Mouse (Mus musculus): ENCODE measurements around the gene Toporsl.

- TF ChIP-seq BHLHE40 (IDR thresholded peaks at IDR 0.05; ENCODE audit: borderline replicate concordance, low read depth, low read length), result no peak
- no peak for TF ChIP-seq CTCF (IDR thresholded peaks at IDR 0.05 in 2 of 3, conservative IDR thresholded peaks at IDR 0.05 in 1 of 3; ENCODE audit: control insufficient read depth in 1 of 3, insufficient read depth in 1 of 3, low read depth in 2 of 3, low read length in 3 of 3, poor library complexity in 1 of 3, severe bottlenecking in 1 of 3)
Measured at GRCm38 (mm10) chr4:52647791-52648190, 51.7 kb downstream of the Toporsl start.

Measured in MEL (cell line).